Mouse (Mus musculus) embryo, embryonic 11.5 days (tissue): ENCODE measurements around the gene Clec5a.
"Not testable (repeated sequence)": the region's sequence is repeated elsewhere in the genome, so short reads cannot be mapped to it uniquely, and the experiment has no call there.

Source experiments
- DNase-seq: peaks from one replicate; pipeline ENCODE4 v3.0.0-alpha.2; 2012; ENCODE audit warnings: low read depth, low spot score

Gene Clec5a

GRCm38 (mm10) chr6:40585645-40586044 lies at the start of gene Clec5a:
Clec5a (minus strand) TSS chr6:40585821.
- DNase-seq: no peak

GRCm38 (mm10) chr6:40634640-40635071 lies 49.0 kb upstream of the Clec5a start:
- no peak for DNase-seq

GRCm38 (mm10) chr6:40628406-40629000 lies 42.9 kb upstream of the Clec5a start, which contains the start of gene Mgam:
Mgam (plus strand) TSS chr6:40628831.
- no peak for DNase-seq

GRCm38 (mm10) chr6:40626111-40626510 lies 40.5 kb upstream of the Clec5a start:
- DNase-seq: no peak

- peak; percentile 51 for DNase-seq
These were observed 32.3 kb upstream of the Clec5a start for GRCm38 (mm10) chr6:40617965-40618364.

GRCm38 (mm10) chr6:40613260-40613852 lies 27.7 kb upstream of the Clec5a start, which contains the start of gene Tas2r138:
Tas2r138 (minus strand) TSS chr6:40613310.
- no peak for DNase-seq

- no peak for DNase-seq
These were observed 24.6 kb upstream of the Clec5a start for GRCm38 (mm10) chr6:40610244-40610643.

- no peak for DNase-seq
These were observed 21.8 kb upstream of the Clec5a start for GRCm38 (mm10) chr6:40607431-40607830.

GRCm38 (mm10) chr6:40598546-40598945 lies 12.9 kb upstream of the Clec5a start:
- not testable (repeated sequence) for DNase-seq

- no peak for DNase-seq
These were observed 9.4 kb upstream of the Clec5a start for GRCm38 (mm10) chr6:40594804-40595550.

GRCm38 (mm10) chr6:40588346-40588745 lies 2.7 kb upstream of the Clec5a start:
- DNase-seq: no peak

GRCm38 (mm10) chr6:40584336-40584735 lies 1.3 kb downstream of the Clec5a start:
- DNase-seq: no peak

GRCm38 (mm10) chr6:40576305-40576704 lies 9.3 kb downstream of the Clec5a start:
- DNase-seq: no peak

- no peak for DNase-seq
These were observed 12.0 kb downstream of the Clec5a start for GRCm38 (mm10) chr6:40573618-40574017.

GRCm38 (mm10) chr6:40569187-40569586 lies 16.4 kb downstream of the Clec5a start, which contains the start of gene Olfr460:
Olfr460 (plus strand) TSS chr6:40569487.
- no peak for DNase-seq

GRCm38 (mm10) chr6:40554950-40555349 lies 30.7 kb downstream of the Clec5a start, which contains the start of gene Olfr461:
Olfr461 (minus strand) TSS chr6:40555050.
- no peak for DNase-seq

- no peak for DNase-seq
These were observed 40.9 kb downstream of the Clec5a start for GRCm38 (mm10) chr6:40544690-40545089.
